Mouse (Mus musculus): ENCODE measurements around the gene Zdhhc23. TPM values are rescaled to one million over a fixed set of nuclear protein-coding genes. Genes with fewer than 3 reads are reported as not detected.

Zdhhc23 gene
- total and polyA plus RNA-seq, 2 experiments from 2014 or later, result 2.7 to 4.8 TPM

DNA sequence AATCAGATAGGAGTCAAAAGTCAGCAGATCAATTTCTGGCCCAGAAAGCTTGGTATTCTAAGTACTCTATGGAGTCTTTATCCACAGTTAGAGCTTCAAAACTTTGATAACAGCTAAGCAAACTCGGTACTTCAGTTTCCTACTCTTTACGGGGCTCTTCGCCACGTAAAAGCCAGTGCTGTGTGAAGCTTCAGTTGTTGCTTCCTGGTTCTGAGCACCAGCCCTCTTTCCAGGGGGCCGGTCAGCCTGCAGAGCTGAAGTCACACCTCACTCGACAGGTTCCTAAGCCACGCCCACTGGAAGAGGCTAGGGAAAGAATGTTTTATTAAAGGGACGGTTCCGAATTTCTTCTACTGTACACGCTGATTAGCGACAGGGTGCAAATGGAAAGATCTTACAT, 36.6 kb upstream of the Zdhhc23 start:
- H3K9me3 ChIP-seq (ENCODE audit: low read length), result no peaks in the 10 kb centered on the region
- ATAC-seq, result no peak
- peak overlapping the region; percentile 17; the same call in 1 of the 2 replicates for H3K4me2 ChIP-seq (ENCODE audit: low read depth, low read length)
- DNase-seq (ENCODE audit: low spot score), result no peak
- no peaks in the 10 kb centered on the region for H3K27me3 ChIP-seq (ENCODE audit: insufficient read depth, low read length)
- no peaks in the 10 kb centered on the region for H3K4me1 ChIP-seq (ENCODE audit: insufficient read depth, low read length)
- no peaks in the 10 kb centered on the region for H3K36me3 ChIP-seq (ENCODE audit: insufficient read depth, low read length)
- H3K9ac ChIP-seq (replicated peaks; ENCODE audit: low read length), result no peak overlapping the region
- H3K27ac ChIP-seq, result no peak overlapping the region
- H3K4me3 ChIP-seq (ENCODE audit: low read length), result no peak overlapping the region
- 25% methylated on average over 11 of the region's 11 CpGs for WGBS
- TF ChIP-seq CTCF (IDR thresholded peaks at IDR 0.05; ENCODE audit: low read depth), result no peak

DNA sequence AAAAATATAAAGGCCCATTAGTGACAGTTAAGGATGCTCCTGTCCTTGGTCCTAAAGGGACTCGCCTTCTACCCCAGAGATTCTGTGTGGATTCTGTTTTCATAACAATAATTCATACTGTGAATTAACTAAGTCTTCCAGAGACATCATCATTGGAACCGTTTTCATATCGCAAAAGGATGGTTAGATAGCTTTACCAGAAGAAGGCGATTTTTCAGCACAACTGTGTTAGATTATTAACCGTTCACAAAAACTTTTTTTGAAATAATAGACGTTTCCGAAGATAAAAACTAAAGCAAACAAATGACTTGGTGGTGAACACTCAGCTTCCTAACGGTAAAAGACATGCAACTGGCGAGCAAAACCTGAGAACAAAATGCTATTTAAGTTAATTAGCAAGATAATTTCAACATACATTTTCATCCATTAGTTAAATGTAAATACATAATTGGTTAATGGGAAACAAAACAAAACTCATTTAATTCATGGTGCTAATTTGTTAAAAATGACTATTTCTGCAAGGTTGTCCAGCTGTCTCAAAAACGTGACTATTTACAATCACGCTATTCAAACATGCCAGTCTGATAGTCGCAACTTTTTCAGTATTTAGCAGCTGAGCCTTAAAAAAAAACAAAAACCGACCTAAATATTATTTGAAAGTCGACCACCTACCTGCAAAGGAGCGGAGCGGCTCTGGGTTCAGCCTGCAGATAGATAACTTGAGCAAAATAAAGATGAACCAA, 36.0 kb upstream of the Zdhhc23 start:
- Histone ChIP-seq H3K4me2 (ENCODE audit: low read depth, low read length) (no peak overlapping the region), H3K4me3 (ENCODE audit: low read length) (no peak overlapping the region), H3K27ac (no peak overlapping the region), H3K9ac (replicated peaks; ENCODE audit: low read length) (no peak overlapping the region), H3K27me3 (ENCODE audit: insufficient read depth, low read length) (no peaks in the 10 kb centered on the region), H3K4me1 (ENCODE audit: insufficient read depth, low read length) (no peaks in the 10 kb centered on the region), H3K9me3 (ENCODE audit: low read length) (no peaks in the 10 kb centered on the region), H3K36me3 (ENCODE audit: insufficient read depth, low read length) (no peaks in the 10 kb centered on the region)
- no peak for DNase-seq (ENCODE audit: low spot score)
- ATAC-seq, result no peak
- TF ChIP-seq CTCF (IDR thresholded peaks at IDR 0.05; ENCODE audit: low read depth), result no peak
- 74% methylated on average over 16 of the region's 16 CpGs for WGBS

DNA sequence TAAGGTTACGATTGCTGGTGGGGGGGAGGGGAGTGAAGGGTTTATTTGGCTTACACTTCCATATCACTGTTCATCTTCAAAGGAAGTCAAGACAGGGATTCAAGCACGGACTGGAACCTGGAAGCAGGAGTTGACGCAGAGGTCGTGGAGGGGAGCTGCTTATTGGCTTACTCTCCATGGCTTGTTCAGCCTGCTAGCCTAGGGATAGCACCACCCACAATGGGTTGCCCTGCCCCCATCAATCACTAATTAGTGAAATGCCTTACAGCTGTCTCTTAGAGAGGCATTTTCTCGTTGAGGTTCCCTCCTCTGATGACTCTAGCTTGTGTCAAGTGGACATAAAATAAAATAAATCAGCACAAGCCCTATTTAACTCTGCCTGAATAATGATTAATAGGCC, 31.4 kb upstream of the Zdhhc23 start:
- DNase-seq (ENCODE audit: low spot score) (no peak), ATAC-seq (no peak)
- no peak overlapping the region for H3K9ac ChIP-seq (replicated peaks; ENCODE audit: low read length)
- WGBS, result 70% methylated on average over 5 of the region's 5 CpGs
- H3K9me3 ChIP-seq (ENCODE audit: low read length), result no peaks in the 10 kb centered on the region
- H3K27me3 ChIP-seq (ENCODE audit: insufficient read depth, low read length), result no peaks in the 10 kb centered on the region
- no peak overlapping the region for H3K4me3 ChIP-seq (ENCODE audit: low read length)
- TF ChIP-seq CTCF (IDR thresholded peaks at IDR 0.05; ENCODE audit: low read depth), result no peak
- no peaks in the 10 kb centered on the region for H3K4me1 ChIP-seq (ENCODE audit: insufficient read depth, low read length)
- no peak overlapping the region for H3K27ac ChIP-seq
- no peak overlapping the region for H3K4me2 ChIP-seq (ENCODE audit: low read depth, low read length)
- no peaks in the 10 kb centered on the region for H3K36me3 ChIP-seq (ENCODE audit: insufficient read depth, low read length)

DNA sequence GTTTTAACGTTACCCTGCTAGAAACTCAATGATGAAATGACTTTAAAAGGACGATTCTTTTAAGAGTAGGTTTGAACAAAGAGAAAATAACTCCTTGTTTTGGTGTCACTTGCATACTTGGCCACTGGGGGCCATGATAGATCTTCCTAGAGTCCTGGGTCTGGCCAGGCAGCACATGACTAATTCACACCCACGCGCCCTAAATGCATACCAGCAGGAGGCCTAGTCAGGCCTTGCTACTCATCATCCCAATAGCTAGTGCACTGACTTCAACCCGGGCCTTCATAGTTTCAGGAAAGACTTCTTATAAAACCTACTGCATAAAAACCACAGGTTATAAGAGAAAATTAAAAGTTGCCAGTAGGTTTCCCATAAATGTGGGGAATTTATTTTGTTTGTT, 22.5 kb upstream of the Zdhhc23 start:
- Histone ChIP-seq H3K9me3 (ENCODE audit: low read length) (no peaks in the 10 kb centered on the region), H3K27me3 (ENCODE audit: insufficient read depth, low read length) (no peaks in the 10 kb centered on the region), H3K4me3 (ENCODE audit: low read length) (no peak overlapping the region), H3K36me3 (ENCODE audit: insufficient read depth, low read length) (no peaks in the 10 kb centered on the region), H3K4me1 (ENCODE audit: insufficient read depth, low read length) (no peaks in the 10 kb centered on the region), H3K4me2 (ENCODE audit: low read depth, low read length) (no peak overlapping the region), H3K27ac (no peak overlapping the region), H3K9ac (replicated peaks; ENCODE audit: low read length) (no peak overlapping the region)
- DNase-seq (ENCODE audit: low spot score) (peak; percentile 13), ATAC-seq (no peak)
- TF ChIP-seq CTCF (IDR thresholded peaks at IDR 0.05; ENCODE audit: low read depth), result no peak; the same call in 1 of the 2 replicates
- 61% methylated on average over 5 of the region's 5 CpGs for WGBS

DNA sequence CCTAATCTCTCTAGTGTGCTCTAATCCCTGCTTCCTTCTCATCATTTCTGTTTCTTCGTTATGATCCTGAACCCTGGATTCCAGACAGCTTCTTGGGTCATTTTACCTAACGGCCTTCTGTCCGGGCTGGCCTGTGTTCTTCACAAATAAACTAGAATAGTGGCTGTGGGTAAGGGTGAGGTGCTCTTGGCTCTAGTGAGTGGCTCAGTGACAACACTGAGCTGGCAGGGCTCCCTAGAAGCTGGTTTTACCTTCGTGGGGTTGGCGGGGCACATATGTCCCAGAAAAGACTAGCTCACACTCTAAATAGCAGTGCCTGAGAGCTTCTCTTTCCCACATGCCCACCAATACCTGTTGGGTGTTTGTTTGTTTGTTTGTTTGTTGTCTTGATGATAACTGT, 19.9 kb upstream of the Zdhhc23 start:
- 77% methylated on average over 5 of the region's 5 CpGs for WGBS
- H3K27ac ChIP-seq, result no peak overlapping the region
- ATAC-seq (no peak), DNase-seq (ENCODE audit: low spot score) (no peak)
- no peak overlapping the region for H3K4me3 ChIP-seq (ENCODE audit: low read length)
- no peak overlapping the region for H3K9ac ChIP-seq (replicated peaks; ENCODE audit: low read length)
- H3K9me3 ChIP-seq (ENCODE audit: low read length), result no peaks in the 10 kb centered on the region
- no peaks in the 10 kb centered on the region for H3K4me1 ChIP-seq (ENCODE audit: insufficient read depth, low read length)
- TF ChIP-seq CTCF (IDR thresholded peaks at IDR 0.05; ENCODE audit: low read depth), result no peak
- no peaks in the 10 kb centered on the region for H3K27me3 ChIP-seq (ENCODE audit: insufficient read depth, low read length)
- H3K4me2 ChIP-seq (ENCODE audit: low read depth, low read length), result no peak overlapping the region
- H3K36me3 ChIP-seq (ENCODE audit: insufficient read depth, low read length), result no peaks in the 10 kb centered on the region

DNA sequence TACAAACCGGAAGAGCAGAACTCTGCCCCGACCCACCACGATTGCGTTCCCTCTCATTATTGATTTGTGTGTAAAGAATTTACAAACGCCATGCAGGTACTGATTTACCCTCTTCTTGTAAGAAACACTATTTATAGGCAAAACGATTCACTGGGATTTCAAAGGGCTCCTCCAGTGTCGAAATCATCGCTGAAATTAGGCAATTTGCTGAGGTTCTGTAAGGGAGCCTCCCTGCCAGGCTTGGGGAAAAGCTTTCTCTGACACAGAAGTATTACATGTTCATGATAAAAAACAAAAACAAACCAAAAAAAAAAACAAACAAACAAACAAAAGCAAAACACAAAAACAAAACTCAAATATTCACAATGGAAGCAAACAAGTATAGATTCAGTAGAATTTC, 19.5 kb upstream of the Zdhhc23 start:
- Histone ChIP-seq H3K9ac (replicated peaks; ENCODE audit: low read length) (no peak overlapping the region), H3K9me3 (ENCODE audit: low read length) (no peaks in the 10 kb centered on the region), H3K36me3 (ENCODE audit: insufficient read depth, low read length) (no peaks in the 10 kb centered on the region), H3K27me3 (ENCODE audit: insufficient read depth, low read length) (no peaks in the 10 kb centered on the region), H3K4me3 (ENCODE audit: low read length) (no peak overlapping the region), H3K4me2 (ENCODE audit: low read depth, low read length) (no peak overlapping the region), H3K27ac (no peak overlapping the region), H3K4me1 (ENCODE audit: insufficient read depth, low read length) (no peaks in the 10 kb centered on the region)
- DNase-seq (ENCODE audit: low spot score), result no peak
- no peak for ATAC-seq
- 78% methylated on average over 8 of the region's 8 CpGs for WGBS
- no peak for TF ChIP-seq CTCF (IDR thresholded peaks at IDR 0.05; ENCODE audit: low read depth)

DNA sequence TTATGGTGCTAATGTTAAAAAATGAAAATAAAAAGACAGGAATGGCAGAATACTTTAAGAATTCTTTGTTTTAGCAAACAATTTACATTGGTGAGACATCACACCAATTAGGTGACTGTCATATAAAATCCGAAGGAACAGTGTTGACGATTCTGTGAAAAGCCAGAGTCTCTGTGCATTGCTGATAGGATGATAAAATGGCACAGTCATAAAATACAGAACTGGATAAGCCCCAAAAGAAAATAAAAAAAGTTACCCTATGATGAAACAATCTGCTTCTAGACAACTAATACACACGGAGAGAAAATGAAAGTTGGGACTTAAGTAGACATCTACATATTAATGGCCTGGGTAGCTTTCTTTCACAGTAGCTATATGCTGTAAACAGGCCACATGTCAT, 15.0 kb upstream of the Zdhhc23 start:
- H3K27me3 ChIP-seq (ENCODE audit: insufficient read depth, low read length), result no peaks in the 10 kb centered on the region
- H3K4me3 ChIP-seq (ENCODE audit: low read length), result no peak overlapping the region
- no peak overlapping the region for H3K4me2 ChIP-seq (ENCODE audit: low read depth, low read length)
- ATAC-seq (no peak), DNase-seq (ENCODE audit: low spot score) (no peak)
- no peaks in the 10 kb centered on the region for H3K36me3 ChIP-seq (ENCODE audit: insufficient read depth, low read length)
- H3K9me3 ChIP-seq (ENCODE audit: low read length), result no peaks in the 10 kb centered on the region
- H3K4me1 ChIP-seq (ENCODE audit: insufficient read depth, low read length), result no peaks in the 10 kb centered on the region
- WGBS, result 81% methylated on average over 3 of the region's 3 CpGs
- no peak overlapping the region for H3K27ac ChIP-seq
- no peak for TF ChIP-seq CTCF (IDR thresholded peaks at IDR 0.05; ENCODE audit: low read depth)
- H3K9ac ChIP-seq (replicated peaks; ENCODE audit: low read length), result no peak overlapping the region

All from hindbrain, postnatal 0 days (tissue).